Mouse (Mus musculus) spleen, adult 18-20 months (tissue): ENCODE measurements around the gene Pth2.
A peak's percentile ranks its signal among the peaks of the same experiment; 100 is the strongest.
"Not testable (repeated sequence)": the region's sequence is repeated elsewhere in the genome, so short reads cannot be mapped to it uniquely, and the experiment has no call there.

Experiments
- DNase-seq, 2 experiments: peaks; one replicate each; pipeline ENCODE4 v3.0.0; 2022; ENCODE audit warnings: mixed read lengths in 2 of 2

The Pth2 gene

GRCm38 (mm10) chr7:45180896-45181477 lies at the start of gene Pth2:
Gene Pth2 (plus strand): TSS chr7:45180995.
- no peak for DNase-seq

DNA sequence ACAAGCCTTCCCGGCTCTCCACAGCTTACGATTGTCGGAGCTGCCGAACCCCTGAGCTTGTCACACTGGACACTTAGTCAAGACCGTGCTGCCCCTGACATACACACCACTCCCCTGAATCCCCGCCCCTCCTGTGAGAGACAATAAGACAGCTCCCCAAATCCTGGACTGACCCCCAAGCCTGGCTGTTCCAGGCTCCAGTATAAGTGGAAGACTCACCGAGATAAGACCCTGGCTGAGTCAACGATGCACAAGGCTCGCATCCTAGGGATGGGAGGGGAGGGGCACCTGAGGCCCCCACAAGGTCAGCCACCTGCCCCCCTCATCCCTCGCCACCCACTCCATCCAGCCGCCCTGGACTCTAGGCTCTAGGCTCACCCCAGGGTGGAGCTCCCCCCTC lies 48.9 kb upstream of the Pth2 start:
- no peak for DNase-seq

DNA sequence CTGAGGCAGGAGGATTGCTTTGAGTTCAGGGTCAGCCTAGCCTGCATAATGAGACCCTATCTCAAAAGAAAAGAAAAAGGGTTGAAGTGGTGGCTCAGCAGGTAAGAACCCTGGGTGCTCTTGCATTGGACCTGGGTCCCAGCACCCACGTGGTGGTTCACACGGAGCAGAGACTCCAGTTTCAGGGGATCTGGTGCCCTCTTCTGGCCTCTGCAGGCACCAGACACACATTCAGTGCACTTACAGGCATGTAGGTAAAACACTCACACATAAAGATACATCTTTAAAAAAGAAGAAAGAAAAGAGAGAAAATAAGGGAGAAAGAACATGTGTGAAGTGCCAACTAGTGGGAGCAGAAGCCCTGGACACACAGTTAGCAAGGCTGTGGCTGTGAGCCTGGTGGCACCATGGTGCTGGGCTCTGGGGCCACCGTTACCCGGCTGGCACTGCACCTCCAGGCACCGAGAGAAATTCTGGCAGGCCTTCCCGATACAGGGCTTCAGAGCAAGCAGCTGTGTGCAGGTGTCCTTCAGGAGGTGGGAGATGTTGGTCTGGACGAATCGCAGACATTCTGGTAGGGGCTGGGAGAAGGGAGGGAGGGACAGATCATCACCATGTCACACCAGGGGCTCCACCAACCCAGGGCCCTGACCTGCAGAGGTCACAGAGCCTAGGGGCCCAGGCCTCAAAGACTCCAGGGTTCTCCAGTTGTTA lies 47.2 kb upstream of the Pth2 start:
- no peak for DNase-seq

- no peak for DNase-seq
These were observed 46.2 kb upstream of the Pth2 start for GRCm38 (mm10) chr7:45134544-45135026.

DNA sequence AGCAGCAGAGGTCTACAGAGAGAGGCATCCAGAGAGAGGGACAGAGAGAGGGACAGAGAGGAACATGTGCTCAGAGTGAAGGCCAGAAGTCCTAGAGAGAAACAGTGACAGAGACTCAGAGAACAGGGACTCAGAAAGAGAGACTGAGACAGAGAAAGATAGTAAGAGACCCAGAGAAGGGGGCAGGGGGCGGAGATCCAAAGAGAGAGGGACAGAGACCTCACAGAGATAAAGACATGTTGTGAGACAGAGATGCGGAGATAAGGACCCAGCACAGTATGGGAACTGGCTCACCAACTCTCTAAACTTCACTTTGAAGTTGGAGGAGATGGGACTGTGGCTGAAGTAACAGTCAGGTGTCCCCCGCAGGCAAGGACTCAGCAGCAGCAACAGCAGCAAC lies 45.4 kb upstream of the Pth2 start:
- DNase-seq = no peak

DNA sequence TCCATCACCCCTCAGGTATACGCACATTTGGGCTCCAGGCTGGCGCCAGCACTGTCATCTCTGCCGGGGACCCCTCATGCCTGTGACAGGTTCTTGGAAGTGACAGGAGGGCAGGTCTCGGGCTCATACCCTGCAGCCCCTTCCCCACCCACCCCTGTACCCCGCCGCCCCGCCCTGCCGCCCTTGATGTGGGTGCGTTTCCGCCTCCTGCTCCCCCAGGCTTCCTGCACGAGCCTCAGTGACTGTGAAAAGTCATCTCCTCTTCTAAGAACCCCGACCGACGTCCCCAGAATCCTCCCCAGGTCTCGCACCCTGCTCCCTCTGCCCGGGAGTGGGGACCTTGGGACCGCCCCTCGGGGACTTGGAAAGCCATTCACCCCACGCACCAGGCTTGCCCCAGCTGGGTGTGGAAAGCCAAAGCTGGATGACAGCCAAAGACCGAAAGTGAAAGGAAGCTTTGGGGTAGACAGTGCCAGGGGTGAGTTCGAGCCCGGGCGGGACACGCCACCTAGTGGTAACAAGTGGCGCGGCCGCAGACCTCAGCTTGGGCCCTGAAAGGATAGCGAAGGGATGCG lies 44.7 kb upstream of the Pth2 start, which contains the start of the genes Gm45713 and Flt3l:
Gm45713 (minus strand) TSS at position 239 of the 575 bp plus-strand sequence.
Flt3l (minus strand) TSS at position 440 of the 575 bp plus-strand sequence.
- DNase-seq = peak; percentile 82 to 91

GRCm38 (mm10) chr7:45137171-45138006 lies 43.4 kb upstream of the Pth2 start:
- DNase-seq = no peak

GRCm38 (mm10) chr7:45138403-45138802 lies 42.4 kb upstream of the Pth2 start:
- no peak for DNase-seq

- DNase-seq = no peak
These were observed 40.7 kb upstream of the Pth2 start for GRCm38 (mm10) chr7:45139904-45140723.

- DNase-seq = no peak
These were observed 39.5 kb upstream of the Pth2 start for GRCm38 (mm10) chr7:45141319-45141718.

DNA sequence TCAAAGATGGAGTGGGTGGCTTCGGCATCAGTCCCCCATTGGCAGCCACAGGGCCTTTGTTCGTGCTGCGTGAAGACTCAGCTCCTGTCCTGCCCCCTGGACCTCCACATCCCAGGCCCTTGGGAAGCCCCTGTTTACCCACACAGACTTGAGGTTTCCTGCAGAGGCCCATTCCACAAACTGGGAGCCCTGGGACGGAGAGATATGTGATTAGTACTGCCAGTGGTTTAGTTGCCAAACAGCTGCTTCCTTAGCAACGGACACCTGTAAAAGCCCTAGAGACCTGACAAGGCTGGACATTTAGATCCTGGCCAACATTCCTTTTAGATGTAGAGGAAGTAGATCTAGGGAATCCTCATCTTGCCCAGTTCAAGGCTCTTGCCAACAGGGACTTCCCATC lies 38.9 kb upstream of the Pth2 start:
- no peak for DNase-seq

DNA sequence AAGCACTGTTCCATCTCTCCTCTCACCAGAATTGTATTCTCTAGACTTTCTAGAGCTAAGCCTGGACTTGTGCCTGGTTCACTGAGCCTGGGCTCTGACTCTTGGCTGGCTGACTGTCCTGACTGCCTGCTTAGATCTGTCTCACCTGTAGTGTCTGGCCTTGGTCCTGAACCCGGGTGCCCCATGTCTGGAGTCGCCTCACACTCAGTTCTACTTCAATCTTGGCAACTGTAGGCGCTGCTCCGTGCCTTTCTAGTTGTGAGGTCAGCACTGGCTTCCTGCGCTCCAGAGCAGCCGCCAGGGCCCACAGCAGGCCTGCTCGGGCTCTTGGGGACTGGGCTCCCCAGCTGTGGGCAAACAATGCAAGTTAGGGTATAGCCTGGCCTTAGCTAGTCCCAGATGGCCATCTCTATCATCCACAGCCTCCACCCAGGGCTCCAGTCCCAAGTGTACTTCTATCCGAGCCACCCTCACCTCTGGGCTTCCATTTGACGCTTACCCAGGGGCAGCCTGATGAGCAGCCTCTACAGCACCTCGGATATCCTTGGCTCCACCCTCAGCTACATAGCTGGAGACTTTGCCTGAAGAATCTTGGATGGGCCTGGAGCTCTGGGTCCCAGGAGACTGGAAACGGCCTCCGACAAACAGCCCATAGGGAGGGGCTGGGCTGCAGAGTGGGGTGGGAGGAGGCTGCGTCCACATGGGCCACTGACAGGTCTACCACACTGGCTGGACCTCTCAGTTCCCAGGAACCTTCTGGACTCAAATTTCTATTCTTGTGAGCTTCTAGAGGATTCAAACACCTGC lies 36.2 kb upstream of the Pth2 start:
- DNase-seq = no peak

DNA sequence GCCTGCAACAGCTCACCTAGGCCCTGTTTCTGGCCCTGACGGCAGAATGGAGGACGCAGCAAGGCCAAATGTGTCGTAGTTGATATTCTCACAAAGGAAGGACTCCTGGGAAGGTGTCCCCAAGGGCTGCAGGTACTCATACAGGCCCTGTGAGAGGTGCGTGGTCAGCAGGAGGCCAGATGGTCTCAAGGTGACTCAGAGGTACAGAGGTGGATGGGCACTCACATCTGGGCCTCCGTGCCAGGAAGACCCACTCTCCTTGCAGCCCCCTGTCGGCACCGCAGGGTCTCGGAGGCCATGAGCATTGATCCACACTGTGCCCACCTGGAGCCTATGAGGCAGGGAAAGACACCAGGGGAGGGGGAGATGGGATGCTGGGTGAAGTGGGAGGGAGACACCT lies 35.3 kb upstream of the Pth2 start:
- no peak for DNase-seq

GRCm38 (mm10) chr7:45147267-45147666 lies 33.5 kb upstream of the Pth2 start:
- no peak for DNase-seq

GRCm38 (mm10) chr7:45147899-45148298 lies 32.9 kb upstream of the Pth2 start:
- DNase-seq = no peak

GRCm38 (mm10) chr7:45148534-45149098 lies 32.2 kb upstream of the Pth2 start:
- no peak for DNase-seq

DNA sequence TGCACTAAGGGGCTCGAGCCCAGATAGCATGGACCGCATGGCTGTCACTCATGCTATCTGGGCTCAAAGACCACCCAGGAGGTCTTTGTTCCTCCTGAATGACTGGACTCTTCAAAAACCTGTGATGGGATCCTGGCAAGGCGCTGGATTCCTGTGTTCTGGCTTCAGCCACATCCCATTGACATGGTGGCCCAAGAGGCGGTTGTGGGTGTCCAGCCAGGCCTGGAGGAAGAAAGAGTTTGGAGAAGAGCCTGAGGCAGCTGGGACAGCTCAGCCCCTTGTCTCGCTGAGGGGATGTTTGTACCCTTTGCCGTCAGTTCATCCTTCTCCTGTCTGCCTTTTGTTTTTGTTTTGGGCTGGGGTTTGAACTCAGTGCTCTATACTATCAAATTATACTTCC lies 31.2 kb upstream of the Pth2 start:
- DNase-seq = no peak

DNA sequence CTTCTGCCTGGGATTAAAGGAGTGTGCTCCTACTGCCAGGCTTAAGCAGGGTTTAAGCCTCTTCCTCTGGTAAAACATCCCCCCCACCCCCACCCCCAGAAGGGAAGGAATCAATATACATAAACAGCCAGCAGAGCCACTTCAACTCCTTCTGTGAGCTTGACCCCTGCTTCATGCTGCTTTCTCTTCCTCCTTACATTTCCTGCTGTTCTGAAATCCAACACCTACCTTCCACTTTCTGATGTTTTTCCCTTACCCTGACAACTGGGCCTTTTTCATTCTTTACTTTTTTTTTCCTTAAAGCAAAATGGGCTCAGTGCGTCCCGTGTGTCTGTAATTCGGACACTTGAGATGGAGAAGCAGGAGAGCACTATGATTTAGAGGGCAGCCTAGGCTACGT lies 30.5 kb upstream of the Pth2 start:
- DNase-seq = no peak

DNA sequence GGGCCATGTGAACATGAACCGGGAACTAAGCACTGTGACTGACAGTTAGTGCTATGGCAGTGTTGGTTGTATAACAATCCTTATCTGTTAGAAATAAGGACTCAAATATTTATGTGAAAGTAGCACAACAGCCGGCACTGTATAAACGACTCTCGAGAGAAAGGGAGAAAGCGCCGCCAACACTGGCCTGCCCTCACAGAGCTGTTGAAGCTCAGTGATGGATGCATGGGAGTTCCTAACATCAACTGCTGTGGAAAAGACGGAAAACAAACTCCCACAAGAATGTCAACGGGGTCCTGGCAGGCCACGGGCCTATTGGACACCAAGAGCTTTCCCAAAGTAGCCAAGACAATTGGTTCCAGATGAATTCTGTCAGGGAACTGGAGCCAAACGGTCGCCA lies 29.5 kb upstream of the Pth2 start:
- no peak for DNase-seq

GRCm38 (mm10) chr7:45153052-45153451 lies 27.7 kb upstream of the Pth2 start:
- not testable (repeated sequence) for DNase-seq

- no peak for DNase-seq
These were observed 27.2 kb upstream of the Pth2 start for GRCm38 (mm10) chr7:45153586-45153985.
